ENCODE assay signal across 9 mouse cellular contexts in the genomic region with DNA sequence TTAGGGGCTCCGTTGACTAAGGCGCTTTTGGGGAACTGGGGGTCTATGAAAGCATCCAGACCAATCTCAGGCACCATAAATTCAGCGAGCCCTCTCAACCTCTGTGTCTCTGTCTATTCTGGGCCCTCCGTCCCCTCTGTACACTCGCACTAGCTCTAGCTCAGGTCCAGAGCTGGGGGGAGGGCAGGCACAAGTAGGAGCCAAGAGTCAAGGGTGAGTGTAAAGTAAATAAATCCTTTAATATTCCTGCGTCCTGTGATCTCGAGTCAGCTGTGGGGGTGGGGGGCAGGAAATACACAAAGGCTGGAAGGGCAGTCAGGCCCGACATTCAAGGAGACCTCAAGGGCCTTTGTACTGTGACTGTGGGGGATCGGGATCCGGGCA. TPM values are rescaled to one million over a fixed set of nuclear protein-coding genes. Genes with fewer than 3 reads are reported as not detected.
DNase-seq lines count a peak whose midpoint lies in the region; ATAC-seq and TF ChIP-seq lines count a peak whose summit lies in the region.
"Had no signal": no experiment of that assay in that cellular context is flagged by ENCODE, and none has a peak within 500 bp of the region (broad histone marks: within the 10 kb centered on the region; RNA-seq: fewer than 3 reads in every experiment).

No protein-coding gene starts in this region.

- ATAC-seq in intestine, embryonic 14.5 days (replicated peaks; ENCODE audit: low FRiP score, low TSS enrichment, low read depth) = peak; percentile 13; the same call in 1 of the 2 replicates

- peak overlapping the region; percentile 55 for H3K4me3 ChIP-seq in bone marrow macrophage, adult 2 months (ENCODE audit: insufficient read depth, low read length)
- peak overlapping the region; percentile 41 for H3K4me3 ChIP-seq in intestine, embryonic 14.5 days (ENCODE audit: low read depth, low read length)

- H3K27me3 ChIP-seq in intestine, embryonic 14.5 days (replicated peaks; ENCODE audit: control insufficient read depth, insufficient read depth, low read length) = peaks cover 85% of the 10 kb centered on the region

- H3K9ac ChIP-seq in intestine, embryonic 14.5 days (ENCODE audit: low read length) = peak overlapping the region; percentile 11; the same call in 1 of the 2 replicates

- H3K36me3 ChIP-seq in intestine, embryonic 14.5 days (ENCODE audit: control insufficient read depth, insufficient read depth, low read length) = no peaks in the 10 kb centered on the region

- H3K4me1 ChIP-seq in bone marrow macrophage, adult 2 months (ENCODE audit: control insufficient read depth, insufficient read depth, low read length) = peaks cover 8% of the 10 kb centered on the region
- peaks cover 27% of the 10 kb centered on the region for H3K4me1 ChIP-seq in intestine, embryonic 14.5 days (replicated peaks; ENCODE audit: control insufficient read depth, insufficient read depth, low read length)

- no peak for TF ChIP-seq CTCF in bone marrow macrophage, adult 2 months (IDR thresholded peaks at IDR 0.05; ENCODE audit: low read depth, low read length)

- peak; percentile 35 for DNase-seq in adrenal gland, postnatal 10 days
- DNase-seq in adrenal gland, postnatal 25 days = no peak
- DNase-seq in intestine, embryonic 14.5 days (ENCODE audit: low spot score) = no peak
- DNase-seq in lung, postnatal 10 days = peak; percentile 83
- no peak for DNase-seq in left cerebral cortex, adult 8-10 months (ENCODE audit: low spot score in 2 of 2)
- no peak for DNase-seq in gastrocnemius, postnatal 14 days
- no peak for DNase-seq in left cerebral cortex, postnatal 25 days (ENCODE audit: low spot score in 2 of 2)

- H3K4me2 ChIP-seq in intestine, embryonic 14.5 days (ENCODE audit: low read length) = peak overlapping the region; percentile 82

- 4% methylated on average over 10 of the region's 10 CpGs for WGBS in intestine, embryonic 14.5 days

- no peak for TF ChIP-seq POLR2A in bone marrow macrophage, adult 2 months (IDR thresholded peaks at IDR 0.05; ENCODE audit: borderline replicate concordance, low read depth, low read length)

- no peaks in the 10 kb centered on the region for H3K9me3 ChIP-seq in intestine, embryonic 14.5 days (ENCODE audit: control insufficient read depth, low read length)

- intact Hi-C loops in gastrocnemius, postnatal 14 days (cut with DNase I; ENCODE audit: low total_unique reads) = no loop called here
- intact Hi-C loops in left cerebral cortex, postnatal 25 days (cut with DNase I) = no loop called here

- H3K27ac ChIP-seq in bone marrow macrophage, adult 2 months (ENCODE audit: insufficient read depth, low read depth, low read length) = no peak overlapping the region
- no peak overlapping the region for H3K27ac ChIP-seq in intestine, embryonic 14.5 days (ENCODE audit: low read depth)

RNA-seq across cellular contexts. Expression of a gene that starts 0.5 kb away (rescaled TPM):
- 1 to 10 TPM in 1 of 2 experiments, under 1 TPM in 1; 0.84 to 1.4 TPM for total RNA-seq in adrenal gland, postnatal 10 days (2021)
- 0.70 and 1.1 TPM in 2 replicates for total RNA-seq in adrenal gland, postnatal 25 days (2021)
- polyA plus RNA-seq in bone marrow macrophage, adult 2 months (2012; ENCODE audit: insufficient read depth, insufficient read length, missing spikeins) = 4.7 and 5.0 TPM in 2 replicates
- polyA plus RNA-seq in intestine, embryonic 14.5 days (2014; fragmentation: Nextera tagmentation; extraction: Ambion mirVana) = 0.35 TPM in 1 of 2 replicates, not detected in the other
- 10 to 100 TPM; 21.3 to 25.7 (median 22.9) TPM for total RNA-seq in left cerebral cortex, adult 8-10 months (2022)
- total RNA-seq in gastrocnemius, postnatal 14 days (2021) = 1 to 10 TPM in 1 of 2 experiments, under 1 TPM in 1; 0.95 to 1.4 TPM
- total RNA-seq in left cerebral cortex, postnatal 25 days (2021) = 1 to 10 TPM; 6.9 to 7.9 TPM
- total RNA-seq: common myeloid progenitor, adult 5-6 weeks had no signal

RNA-seq across cellular contexts. Expression of a gene that starts 4.6 kb away (rescaled TPM):
- 1 to 10 TPM; 3.2 to 3.6 TPM for total RNA-seq in adrenal gland, postnatal 10 days (2021)
- total RNA-seq in adrenal gland, postnatal 25 days (2021) = 3.7 and 4.5 TPM in 2 replicates
- polyA plus RNA-seq in bone marrow macrophage, adult 2 months (2012; ENCODE audit: insufficient read depth, insufficient read length, missing spikeins) = 6.5 and 6.8 TPM in 2 replicates
- 4.5 and 4.9 TPM in 2 replicates for polyA plus RNA-seq in intestine, embryonic 14.5 days (2014; fragmentation: Nextera tagmentation; extraction: Ambion mirVana)
- total RNA-seq in left cerebral cortex, adult 8-10 months (2022) = 1 to 10 TPM in 2 of 4 experiments, under 1 TPM in 2; 0.50 to 1.6 (median 1.1) TPM
- 1 to 10 TPM; 1.3 TPM for total RNA-seq in gastrocnemius, postnatal 14 days (2021)
- under 1 TPM; 0.57 to 0.85 TPM for total RNA-seq in left cerebral cortex, postnatal 25 days (2021)

RNA-seq across cellular contexts. Expression of a gene that starts 4.7 kb away (rescaled TPM):
- 10 to 100 TPM; 12.9 to 13.3 TPM for total RNA-seq in adrenal gland, postnatal 10 days (2021)
- 18.7 and 21.7 TPM in 2 replicates for total RNA-seq in adrenal gland, postnatal 25 days (2021)
- 23.6 and 26.2 TPM in 2 replicates for polyA plus RNA-seq in bone marrow macrophage, adult 2 months (2012; ENCODE audit: insufficient read depth, insufficient read length, missing spikeins)
- 26.2 and 26.8 TPM in 2 replicates for polyA plus RNA-seq in intestine, embryonic 14.5 days (2014; fragmentation: Nextera tagmentation; extraction: Ambion mirVana)
- total RNA-seq in left cerebral cortex, adult 8-10 months (2022) = 10 to 100 TPM in 2 of 4 experiments, 1 to 10 TPM in 2; 7.9 to 10.9 (median 9.6) TPM
- total RNA-seq in gastrocnemius, postnatal 14 days (2021) = 1 to 10 TPM; 2.8 to 3.9 TPM
- total RNA-seq in left cerebral cortex, postnatal 25 days (2021) = 1 to 10 TPM; 5.5 to 5.7 TPM

RNA-seq across cellular contexts. Expression of a gene that starts 6.9 kb away (rescaled TPM):
- 10 to 100 TPM in 1 of 2 experiments, 1 to 10 TPM in 1; 9.4 to 13.1 TPM for total RNA-seq in adrenal gland, postnatal 10 days (2021)
- total RNA-seq in adrenal gland, postnatal 25 days (2021) = 4.4 and 4.7 TPM in 2 replicates
- 0.23 TPM in 1 of 2 replicates, not detected in the other for polyA plus RNA-seq in bone marrow macrophage, adult 2 months (2012; ENCODE audit: insufficient read depth, insufficient read length, missing spikeins)
- 1.3 and 1.4 TPM in 2 replicates for polyA plus RNA-seq in intestine, embryonic 14.5 days (2014; fragmentation: Nextera tagmentation; extraction: Ambion mirVana)
- total RNA-seq in left cerebral cortex, adult 8-10 months (2022) = 10 to 100 TPM; 10.6 to 13.8 (median 13.1) TPM
- 10 to 100 TPM; 24.1 to 27.3 TPM for total RNA-seq in gastrocnemius, postnatal 14 days (2021)
- 1 to 10 TPM; 7.7 TPM for total RNA-seq in left cerebral cortex, postnatal 25 days (2021)

RNA-seq across cellular contexts. Expression of a gene that starts 14.1 kb away (rescaled TPM):
- 1 to 10 TPM; 7.7 to 7.9 TPM for total RNA-seq in adrenal gland, postnatal 10 days (2021)
- 1.2 and 2.1 TPM in 2 replicates for total RNA-seq in adrenal gland, postnatal 25 days (2021)
- 1.1 and 1.6 TPM in 2 replicates for polyA plus RNA-seq in bone marrow macrophage, adult 2 months (2012; ENCODE audit: insufficient read depth, insufficient read length, missing spikeins)
- 19.1 and 20.3 TPM in 2 replicates for polyA plus RNA-seq in intestine, embryonic 14.5 days (2014; fragmentation: Nextera tagmentation; extraction: Ambion mirVana)
- 1 to 10 TPM; 4.2 to 5.4 (median 4.8) TPM for total RNA-seq in left cerebral cortex, adult 8-10 months (2022)
- total RNA-seq in gastrocnemius, postnatal 14 days (2021) = 1 to 10 TPM; 5.1 to 6.1 TPM
- total RNA-seq in left cerebral cortex, postnatal 25 days (2021) = 1 to 10 TPM; 2.1 to 2.4 TPM

Comparison
In these comparisons a context has a peak if more than half of its experiments do, and no peak if none do; other contexts are left out.
1. DNase-seq: peak in adrenal gland, postnatal 10 days (single experiment) and lung, postnatal 10 days (single experiment); none in adrenal gland, postnatal 25 days (single experiment), intestine, embryonic 14.5 days (single experiment), left cerebral cortex, adult 8-10 months (0 of 2), gastrocnemius, postnatal 14 days (single experiment) and left cerebral cortex, postnatal 25 days (0 of 2).